Mouse (Mus musculus) liver, postnatal 0 days (tissue): Measurements from ENCODE around the gene Mospd3.

Experiments
- CTCF ChIP-seq: sonication (generic); IDR thresholded peaks from 2 replicates; pipeline ENCODE4 v1.5.1; 2016; ENCODE audit warnings: antibody characterized with exemption, low read depth
- EP300 ChIP-seq: IDR thresholded peaks from 2 replicates; pipeline ENCODE4 v1.6.1; 2016; ENCODE audit warnings: antibody characterized with exemption, low read depth, mild to moderate bottlenecking

DNA sequence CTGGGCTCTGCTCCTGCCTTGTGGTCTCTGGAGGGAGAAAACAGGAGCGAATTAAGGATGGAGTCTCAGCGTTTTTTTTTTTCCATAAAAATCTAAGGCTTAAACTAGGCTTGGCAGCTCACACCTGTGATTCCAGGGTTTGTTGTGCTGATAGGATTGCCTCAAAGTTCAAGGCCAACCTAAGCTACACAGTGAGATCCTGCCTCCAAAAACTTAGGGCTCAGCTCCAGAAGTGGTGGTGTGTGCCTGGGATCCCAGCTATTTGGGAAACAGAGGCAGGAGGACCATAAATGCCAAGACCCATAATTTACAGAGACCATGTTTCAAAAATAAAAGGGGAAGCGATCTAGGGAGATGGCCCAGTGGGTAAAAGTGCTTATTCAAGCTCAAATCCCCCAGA, 8.4 kb upstream of the Mospd3 start:
- TF ChIP-seq CTCF (no peak), EP300 (no peak)
